Comparison of ENCODE assay signal across 8 mouse cellular contexts in genomic region chr1:178803155-178803554, GRCm38 (mm10).
DNase-seq lines count a peak whose midpoint lies in the region; ATAC-seq and TF ChIP-seq lines count a peak whose summit lies in the region.
"Had no signal": no experiment of that assay in that cellular context is flagged by ENCODE, and none has a peak within 500 bp of the region (broad histone marks: within the 10 kb centered on the region; RNA-seq: fewer than 3 reads in every experiment).

No protein-coding gene starts in this region.

- peak overlapping the region; percentile 57 for H3K27ac ChIP-seq in heart, postnatal 0 days (ENCODE audit: low read depth)

- H3K4me3 ChIP-seq in heart, postnatal 0 days (ENCODE audit: low read depth, low read length) = no peak overlapping the region

- H3K9me3 ChIP-seq in heart, postnatal 0 days (replicated peaks; ENCODE audit: control insufficient read depth, low read length) = no peaks in the 10 kb centered on the region

- peak; percentile 91 for ATAC-seq in heart, postnatal 0 days (ENCODE audit: insufficient read depth, low read depth)
- ATAC-seq: activated CD4-positive, CD25-positive, alpha-beta regulatory T cell, adult 4 months had no signal

- TF ChIP-seq CTCF in heart, postnatal 0 days (IDR thresholded peaks at IDR 0.05; ENCODE audit: low read depth) = no peak

- DNase-seq in left cerebral cortex, postnatal 4 days = peak; percentile 60
- no peak for DNase-seq in left cerebral cortex, adult 11 months (ENCODE audit: low spot score)
- peak; percentile 58 to 59 for DNase-seq in cerebellum, adult 18-20 months
- peak; percentile 38 to 46 for DNase-seq in cerebellum, postnatal 36 days
- peak; percentile 80 for DNase-seq in heart, postnatal 0 days (ENCODE audit: low spot score)
- DNase-seq in natural killer cell, adult 2 months (ENCODE audit: low spot score in 2 of 2) = no peak
- DNase-seq in ovary, postnatal 36 days (ENCODE audit: low spot score) = no peak

- no peaks in the 10 kb centered on the region for H3K27me3 ChIP-seq in heart, postnatal 0 days (ENCODE audit: control insufficient read depth, insufficient read depth, low read length)

- intact Hi-C loops in left cerebral cortex, postnatal 4 days (cut with DNase I) = no loop called here

- H3K36me3 ChIP-seq in heart, postnatal 0 days (replicated peaks; ENCODE audit: control insufficient read depth, insufficient read depth, low read length) = no peaks in the 10 kb centered on the region

- WGBS in heart, postnatal 0 days = 8% methylated on average over 3 of the region's 3 CpGs

- peak; percentile 89 for TF ChIP-seq EP300 in heart, postnatal 0 days (IDR thresholded peaks at IDR 0.05; ENCODE audit: low read depth)

- H3K4me1 ChIP-seq in heart, postnatal 0 days (ENCODE audit: control insufficient read depth, insufficient read depth) = peaks cover 23% of the 10 kb centered on the region

- no peak overlapping the region for H3K9ac ChIP-seq in heart, postnatal 0 days (replicated peaks; ENCODE audit: low read depth, low read length)

- no peak overlapping the region for H3K4me2 ChIP-seq in heart, postnatal 0 days (ENCODE audit: low read depth, low read length)

Comparison
In these comparisons a context has a peak if more than half of its experiments do, and no peak if none do; other contexts are left out.
1. DNase-seq: peak in left cerebral cortex, postnatal 4 days (single experiment), cerebellum, adult 18-20 months (2 of 2), cerebellum, postnatal 36 days (2 of 2) and heart, postnatal 0 days (single experiment); none in left cerebral cortex, adult 11 months (single experiment), natural killer cell, adult 2 months (0 of 2) and ovary, postnatal 36 days (single experiment).